Mouse (Mus musculus) heart, embryonic 11.5 days (tissue): ENCODE data around the gene Tbc1d17. TPM values are rescaled to one million over a fixed set of nuclear protein-coding genes. Genes with fewer than 3 reads are reported as not detected.

Source experiments
- ATAC-seq: fragments of 200-750 bp; cut with Nextera tagmentation; replicated peaks from 2 replicates; pipeline ENCODE4 v1.8.0; 2017; ENCODE audit warnings: moderate library complexity; ENCODE audit not compliant: insufficient number of reproducible peaks, low FRiP score, low TSS enrichment
- H3K27ac ChIP-seq: fragments of 300-500 bp; sonication (generic); 2 replicates; pipeline ENCODE4 v1.5.1; 2014; ENCODE audit warnings: mild to moderate bottlenecking, low read depth, low read length
- H3K27me3 ChIP-seq: fragments of 300-500 bp; sonication (generic); 2 replicates; pipeline ENCODE4 v1.6.1; 2014; ENCODE audit warnings: mild to moderate bottlenecking, low read length, mixed read lengths; ENCODE audit not compliant: control insufficient read depth, insufficient read depth
- H3K36me3 ChIP-seq: fragments of 300-500 bp; sonication (generic); 2 replicates; pipeline ENCODE4 v1.6.1; 2014; ENCODE audit warnings: mild to moderate bottlenecking, low read length, moderate library complexity, mixed read lengths; ENCODE audit not compliant: control insufficient read depth, insufficient read depth
- H3K4me1 ChIP-seq: fragments of 300-500 bp; sonication (generic); 2 replicates; pipeline ENCODE4 v1.6.1; 2014; ENCODE audit warnings: low read length; ENCODE audit not compliant: control insufficient read depth, insufficient read depth
- H3K4me2 ChIP-seq: fragments of 300-500 bp; sonication (generic); 2 replicates; pipeline ENCODE4 v1.6.1; 2014; ENCODE audit warnings: mild to moderate bottlenecking, moderate library complexity
- H3K4me3 ChIP-seq: fragments of 300-500 bp; sonication (generic); 2 replicates; pipeline ENCODE4 v1.5.1; 2014; ENCODE audit warnings: low read depth, low read length
- H3K9ac ChIP-seq: fragments of 300-500 bp; sonication (generic); 2 replicates; pipeline ENCODE4 v1.6.1; 2014; ENCODE audit warnings: mild to moderate bottlenecking, low read depth, low read length, moderate library complexity
- H3K9me3 ChIP-seq: fragments of 300-500 bp; sonication (generic); replicated peaks from 2 replicates; pipeline ENCODE4 v1.6.1; 2016; ENCODE audit warnings: low read length; ENCODE audit not compliant: control insufficient read depth
- WGBS: fragments of 180-500 bp; shearing (Covaris S2); extraction: QIAGEN DNeasy Blood & Tissue Kit; methylation state at CpG from one replicate; pipeline ENCODE4 v1.1.7; 2014; ENCODE audit not compliant: insufficient replicate concordance; 5-methylcytosine and 5-hydroxymethylcytosine counted together
- polyA plus RNA-seq: library from polyadenylated mRNA; unstranded; fragments of >200 nt; fragmentation: Nextera tagmentation; extraction: Ambion mirVana; gene quantifications from 2 replicates; pipeline ENCODE4 v1.2.1, GENCODE M21; 2014

Gene Tbc1d17
- polyA plus RNA-seq, 1 experiment from 2014 or later: 48.2 TPM

GRCm38 (mm10) chr7:44818751-44819235 lies 30.1 kb downstream of the Tbc1d17 start:
- Histone ChIP-seq H3K9ac (peak overlapping the region; percentile 64), H3K27ac (no peak overlapping the region), H3K27me3 (no peaks in the 10 kb centered on the region), H3K4me1 (peaks cover 40% of the 10 kb centered on the region), H3K9me3 (no peaks in the 10 kb centered on the region), H3K4me3 (peak overlapping the region; percentile 27), H3K4me2 (peak overlapping the region; percentile 97), H3K36me3 (0 out of 2 replicates have a peak, but pooled peaks cover 2% of the 10 kb centered on the region)
- 51% methylated on average over 6 of the region's 6 CpGs for WGBS
- no peak for ATAC-seq

DNA sequence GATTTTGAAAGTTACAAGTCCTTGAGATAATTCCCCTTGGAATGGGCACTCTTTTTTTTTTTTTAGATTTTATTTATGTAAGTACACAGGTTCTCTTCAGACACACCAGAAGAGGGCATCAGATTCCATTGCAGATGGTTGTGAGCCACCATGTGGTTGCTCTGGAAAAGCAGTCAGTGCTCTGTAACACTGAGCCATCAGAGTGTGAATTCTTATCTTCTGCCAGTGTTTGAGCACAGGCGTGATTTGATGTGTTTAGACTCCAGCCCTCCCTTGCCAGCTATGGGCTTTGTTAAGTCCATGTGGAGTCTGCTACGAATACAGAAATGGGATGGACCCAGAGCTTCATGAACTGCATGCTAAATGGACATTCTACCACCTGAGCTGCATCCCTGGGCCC lies 30.7 kb downstream of the Tbc1d17 start:
- H3K4me3 ChIP-seq: peak overlapping the region; percentile 79
- WGBS: 29% methylated on average over 2 of the region's 2 CpGs
- H3K36me3 ChIP-seq: 0 out of 2 replicates have a peak, but pooled peaks cover 2% of the 10 kb centered on the region
- peak overlapping the region; percentile 97 for H3K4me2 ChIP-seq
- H3K4me1 ChIP-seq: peaks cover 34% of the 10 kb centered on the region
- H3K27me3 ChIP-seq: no peaks in the 10 kb centered on the region
- no peaks in the 10 kb centered on the region for H3K9me3 ChIP-seq
- no peak for ATAC-seq
- H3K27ac ChIP-seq: no peak overlapping the region
- peak overlapping the region; percentile 98 for H3K9ac ChIP-seq

DNA sequence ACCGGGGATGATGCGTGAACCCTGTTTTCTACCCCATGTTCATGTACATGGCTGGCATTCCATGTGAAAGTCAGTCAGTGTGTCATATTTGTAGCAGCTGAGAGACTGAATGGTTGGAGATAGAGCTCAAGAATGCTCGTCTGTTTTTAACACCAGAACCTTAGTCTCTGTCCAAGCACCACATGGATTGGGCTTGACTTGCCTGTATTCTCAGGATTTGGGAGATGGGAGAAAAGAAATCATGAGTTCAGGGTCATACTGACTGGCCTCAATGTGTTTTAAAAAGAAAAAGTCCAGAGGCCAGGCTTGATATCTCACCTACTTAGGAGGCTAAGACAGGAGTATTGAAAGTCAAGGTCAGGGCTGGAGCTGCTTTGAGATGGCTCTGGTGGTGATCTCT lies 31.4 kb downstream of the Tbc1d17 start:
- Histone ChIP-seq H3K4me1 (peaks cover 33% of the 10 kb centered on the region), H3K36me3 (peaks cover 6% of the 10 kb centered on the region; the same call in 1 of the 2 replicates), H3K9ac (peak overlapping the region; percentile 98), H3K27me3 (no peaks in the 10 kb centered on the region), H3K4me2 (peak overlapping the region; percentile 97), H3K4me3 (peak overlapping the region; percentile 79), H3K9me3 (no peaks in the 10 kb centered on the region), H3K27ac (peak overlapping the region; percentile 97)
- no peak for ATAC-seq
- 20% methylated on average over 3 of the region's 3 CpGs for WGBS

GRCm38 (mm10) chr7:44816470-44817021 lies 32.3 kb downstream of the Tbc1d17 start, which contains the start of gene Atf5:
Gene Atf5 (minus strand): TSS chr7:44816658.
- peak within 1 kb of the TSS; percentile 98 for H3K9ac ChIP-seq
- no peaks in the 10 kb centered on the region for H3K27me3 ChIP-seq
- H3K36me3 ChIP-seq: peaks cover 6% of the 10 kb centered on the region; the same call in 1 of the 2 replicates
- H3K4me2 ChIP-seq: peak within 1 kb of the TSS; percentile 97
- H3K4me3 ChIP-seq: peak within 1 kb of the TSS; percentile 79
- H3K9me3 ChIP-seq: no peaks in the 10 kb centered on the region
- H3K4me1 ChIP-seq: peaks cover 33% of the 10 kb centered on the region
- peak within 1 kb of the TSS; percentile 97 for H3K27ac ChIP-seq
- WGBS: under 1% methylated on average over 57 of the region's 57 CpGs
- ATAC-seq: peak; percentile 24

GRCm38 (mm10) chr7:44815721-44816469 lies 33.0 kb downstream of the Tbc1d17 start, which contains the start of the genes Nup62 and Il4i1:
Gene Nup62 (plus strand): TSS chr7:44816088.
Gene Il4i1 (plus strand): TSS chr7:44816387.
- peak; percentile 89 for ATAC-seq
- peak within 1 kb of the TSS; percentile 97 for H3K27ac ChIP-seq
- H3K9me3 ChIP-seq: no peaks in the 10 kb centered on the region
- H3K36me3 ChIP-seq: peaks cover 6% of the 10 kb centered on the region; the same call in 1 of the 2 replicates
- peak within 1 kb of the TSS; percentile 79 for H3K4me3 ChIP-seq
- H3K4me2 ChIP-seq: peak within 1 kb of the TSS; percentile 97
- peak within 1 kb of the TSS; percentile 98 for H3K9ac ChIP-seq
- 1% methylated on average over 56 of the region's 62 CpGs for WGBS
- peaks cover 33% of the 10 kb centered on the region for H3K4me1 ChIP-seq
- H3K27me3 ChIP-seq: no peaks in the 10 kb centered on the region

DNA sequence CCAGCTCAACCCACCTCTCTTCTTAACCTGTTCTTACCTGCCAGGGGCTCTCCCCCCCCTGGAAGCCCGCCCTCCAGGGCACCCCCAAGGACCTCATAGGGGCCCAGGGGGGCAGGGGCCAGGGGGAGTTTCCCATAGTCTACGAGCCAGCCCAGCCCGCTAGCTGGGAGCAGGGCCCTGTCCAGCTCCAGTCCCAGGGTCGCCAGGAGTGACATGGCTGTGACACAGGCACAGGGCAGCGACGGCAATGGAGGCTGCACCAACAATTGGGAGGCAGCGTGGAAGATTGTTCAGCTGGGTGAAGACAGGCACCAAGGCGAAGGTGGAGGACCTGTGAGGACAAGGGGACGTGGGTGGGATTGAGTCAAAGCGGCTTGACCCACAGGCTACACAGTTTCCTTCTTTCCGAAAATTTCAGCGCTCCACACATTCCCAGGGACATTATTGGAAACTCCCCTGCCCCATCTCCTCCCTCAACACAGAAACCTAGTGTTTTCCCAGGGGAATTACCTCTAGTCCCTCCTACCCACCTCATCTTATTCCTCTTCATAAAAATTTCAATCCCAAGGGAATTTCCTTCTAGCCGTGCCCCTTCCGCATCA lies 33.8 kb downstream of the Tbc1d17 start:
- 27% methylated on average over 14 of the region's 14 CpGs for WGBS
- H3K36me3 ChIP-seq: peaks cover 6% of the 10 kb centered on the region; the same call in 1 of the 2 replicates

DNA sequence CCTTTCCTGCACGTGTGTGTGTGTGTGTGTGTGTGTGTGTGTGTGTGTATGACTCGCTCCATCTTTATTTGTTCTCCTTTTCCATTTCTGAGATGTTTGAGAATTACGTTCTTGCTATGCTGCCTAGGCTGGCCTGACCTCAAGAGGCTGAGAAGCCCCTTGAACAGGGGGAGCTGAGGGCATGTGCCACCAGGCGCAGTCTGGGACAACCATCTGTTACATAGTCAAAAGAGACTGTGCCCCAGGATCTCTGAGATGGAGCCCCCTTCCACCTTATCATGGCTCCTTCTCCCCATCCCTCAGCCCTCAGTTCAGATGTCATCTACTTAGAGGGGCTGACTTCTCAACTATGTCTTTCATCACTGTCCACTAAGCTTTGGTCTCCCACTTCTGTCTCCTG lies 34.5 kb downstream of the Tbc1d17 start:
- no peak overlapping the region for H3K27ac ChIP-seq
- no peak overlapping the region for H3K4me3 ChIP-seq
- no peaks in the 10 kb centered on the region for H3K27me3 ChIP-seq
- no peak overlapping the region for H3K9ac ChIP-seq
- ATAC-seq: no peak
- 90% methylated on average over 4 of the region's 4 CpGs for WGBS
- H3K4me2 ChIP-seq: peak overlapping the region; percentile 97
- peaks cover 23% of the 10 kb centered on the region for H3K4me1 ChIP-seq
- peaks cover 6% of the 10 kb centered on the region; the same call in 1 of the 2 replicates for H3K36me3 ChIP-seq
- no peaks in the 10 kb centered on the region for H3K9me3 ChIP-seq

More for the DNA sequence above, 33.8 kb downstream of the Tbc1d17 start:
- ATAC-seq: no peak
- H3K9me3 ChIP-seq: no peaks in the 10 kb centered on the region
- H3K27ac ChIP-seq: peak overlapping the region; percentile 97
- peaks cover 30% of the 10 kb centered on the region for H3K4me1 ChIP-seq
- no peaks in the 10 kb centered on the region for H3K27me3 ChIP-seq
- peak overlapping the region; percentile 79 for H3K4me3 ChIP-seq
- H3K9ac ChIP-seq: peak overlapping the region; percentile 72
- peak overlapping the region; percentile 97 for H3K4me2 ChIP-seq

GRCm38 (mm10) chr7:44813985-44814384 lies 34.9 kb downstream of the Tbc1d17 start:
- Histone ChIP-seq H3K9ac (no peak overlapping the region), H3K27ac (no peak overlapping the region), H3K4me3 (no peak overlapping the region), H3K36me3 (peaks cover 6% of the 10 kb centered on the region; the same call in 1 of the 2 replicates), H3K27me3 (no peaks in the 10 kb centered on the region), H3K9me3 (no peaks in the 10 kb centered on the region), H3K4me2 (no peak overlapping the region), H3K4me1 (peaks cover 19% of the 10 kb centered on the region)
- 89% methylated on average over 3 of the region's 3 CpGs for WGBS
- ATAC-seq: no peak
